Mouse (Mus musculus) megakaryocyte, adult 5-6 weeks (primary cell): ENCODE data around the gene Ptprg. TPM values are rescaled to one million over a fixed set of nuclear protein-coding genes. Genes with fewer than 3 reads are reported as not detected.

Experiments
- ATAC-seq: 2 replicates; pipeline ENCODE4 v1.8.0; 2016; ENCODE audit warnings: mild to moderate bottlenecking, inconsistent platforms; ENCODE audit not compliant: poor library complexity, severe bottlenecking
- total RNA-seq, 2 experiments: library from RNA; stranded (forward) in 1 of 2; stranded (reverse) in 1 of 2; fragments of 153-499, 151-499 nt in 1 of 2; fragments of 221-1000, 200-1000 nt in 1 of 2; gene quantifications; 2 replicates each; pipeline versions ENCODE4 v1.2.3 to v1.2.4; 2015 to 2017

Ptprg gene
- total RNA-seq, 2 experiments from 2014 or later = 0.07 TPM; not detected in 1

DNA sequence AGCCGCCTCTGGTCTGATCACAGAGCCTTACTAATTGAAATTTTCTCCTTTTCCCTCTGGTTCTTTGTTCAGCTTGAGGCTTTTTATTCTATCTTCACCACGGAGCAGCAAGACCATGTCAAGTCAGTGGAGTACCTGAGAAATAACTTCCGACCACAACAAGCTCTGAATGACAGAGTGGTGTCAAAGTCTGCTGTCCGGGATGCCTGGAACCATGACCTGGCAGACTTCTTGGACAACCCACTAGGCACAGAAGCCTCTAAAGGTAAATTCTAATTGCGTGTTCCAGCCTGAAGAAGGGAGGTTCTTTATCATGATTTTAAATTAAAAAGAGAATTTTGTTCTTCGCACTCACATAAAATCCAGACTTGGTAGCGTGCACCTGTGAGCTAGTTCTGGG is 568.6 kb downstream of the Ptprg start:
- no peak for ATAC-seq

DNA sequence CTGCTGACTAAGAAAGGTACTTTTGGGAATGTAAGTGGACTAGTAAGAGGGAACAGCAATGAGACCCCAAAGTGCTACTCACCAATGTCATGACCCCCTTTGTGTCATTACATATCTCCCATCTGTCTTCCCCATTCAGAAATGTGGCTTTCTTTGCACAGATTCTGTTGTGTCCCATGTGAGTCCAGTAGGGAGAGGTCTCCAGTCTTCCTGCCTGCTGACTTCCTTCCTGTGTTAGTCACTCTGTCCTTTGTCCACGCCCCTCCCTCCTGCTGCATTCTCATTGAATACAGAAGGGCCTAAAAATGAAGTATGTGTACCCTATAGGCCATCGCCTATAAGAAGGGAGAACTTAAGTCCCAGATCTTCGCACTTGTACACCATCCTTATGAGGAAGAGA is 571.4 kb downstream of the Ptprg start:
- ATAC-seq = no peak

DNA sequence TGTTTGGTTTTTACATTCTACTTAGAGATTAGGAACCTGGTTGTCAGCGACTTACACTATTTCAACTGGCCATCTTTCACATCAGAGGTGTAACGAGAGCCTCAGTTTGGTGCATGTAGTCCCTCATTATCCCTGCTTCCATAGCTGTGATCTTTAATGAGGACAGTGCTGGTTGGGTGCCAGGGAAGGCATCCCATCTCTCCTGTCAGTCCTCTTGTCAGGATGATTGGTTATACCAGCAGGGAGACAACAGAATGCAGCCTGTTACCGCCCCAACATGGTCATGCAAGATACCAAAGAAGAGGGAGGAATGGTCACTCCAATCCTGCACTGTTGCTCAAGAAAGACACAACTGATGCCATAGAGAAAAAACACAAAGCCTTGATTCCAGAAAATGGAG is 574.6 kb downstream of the Ptprg start:
- no peak for ATAC-seq

DNA sequence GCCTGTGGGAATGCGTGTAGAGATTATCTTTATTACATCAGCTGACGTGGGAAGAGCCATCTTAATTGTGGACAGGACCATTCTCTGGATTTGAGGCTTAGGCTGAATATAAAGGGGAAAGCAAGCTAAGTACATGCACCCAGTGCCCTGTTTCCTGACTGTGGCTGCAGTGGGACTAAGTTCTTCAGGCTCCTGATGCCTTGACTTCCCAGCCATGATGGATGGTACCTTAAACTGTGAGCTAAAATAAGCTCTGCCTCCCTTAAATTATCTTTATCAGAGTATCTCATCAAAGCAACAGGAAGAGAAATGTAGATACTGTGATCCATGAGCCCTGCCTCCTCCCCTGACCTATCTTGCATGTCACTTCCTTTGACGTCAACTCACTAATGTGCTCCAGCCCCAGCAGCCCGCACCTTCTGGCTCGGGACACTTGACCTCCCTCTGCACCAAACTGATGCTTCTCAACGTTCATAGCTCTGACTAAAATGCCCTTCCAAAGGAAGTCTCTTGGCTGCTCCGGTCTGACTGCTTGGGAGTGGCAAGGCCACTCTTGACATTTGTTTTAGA is 578.8 kb downstream of the Ptprg start:
- no peak for ATAC-seq

DNA sequence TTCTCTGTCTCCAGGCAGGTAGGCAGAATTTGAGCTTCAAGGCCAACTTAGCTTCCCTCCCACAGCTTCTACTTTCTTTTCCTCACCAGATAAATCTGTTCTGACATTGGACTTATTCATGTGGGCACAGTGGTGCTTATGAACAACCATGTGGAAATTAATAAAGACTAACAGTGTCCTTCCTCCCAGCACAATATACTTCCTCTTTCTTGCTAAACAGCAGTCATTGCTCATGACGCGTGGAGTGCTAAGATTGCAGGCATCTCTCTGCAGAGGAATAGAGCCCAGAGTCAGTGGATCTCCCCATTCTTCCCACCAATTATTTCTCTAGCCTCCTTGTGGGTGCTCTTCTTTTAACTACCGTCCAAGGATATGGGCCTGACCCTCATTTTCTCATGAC is 579.8 kb downstream of the Ptprg start:
- ATAC-seq = no peak

DNA sequence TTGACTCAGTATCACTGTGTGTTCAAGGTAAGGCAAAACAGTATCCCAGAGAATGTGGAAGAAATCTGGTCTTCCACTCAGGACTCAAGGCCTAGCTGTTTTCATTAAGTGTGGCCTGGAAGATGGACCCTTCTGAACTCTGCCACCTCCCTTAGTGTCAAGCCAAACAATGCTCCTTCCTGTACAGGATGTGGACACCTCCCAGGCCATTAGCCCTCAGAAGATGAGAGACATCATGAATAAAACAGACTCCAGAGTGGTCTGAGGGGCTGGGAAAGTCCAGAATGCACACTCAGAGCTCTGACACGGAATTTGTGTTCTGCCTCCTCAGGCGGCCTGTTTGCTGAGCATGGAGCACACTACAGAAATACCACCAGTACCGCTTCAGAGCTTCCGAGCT is 581.2 kb downstream of the Ptprg start:
- ATAC-seq = no peak

DNA sequence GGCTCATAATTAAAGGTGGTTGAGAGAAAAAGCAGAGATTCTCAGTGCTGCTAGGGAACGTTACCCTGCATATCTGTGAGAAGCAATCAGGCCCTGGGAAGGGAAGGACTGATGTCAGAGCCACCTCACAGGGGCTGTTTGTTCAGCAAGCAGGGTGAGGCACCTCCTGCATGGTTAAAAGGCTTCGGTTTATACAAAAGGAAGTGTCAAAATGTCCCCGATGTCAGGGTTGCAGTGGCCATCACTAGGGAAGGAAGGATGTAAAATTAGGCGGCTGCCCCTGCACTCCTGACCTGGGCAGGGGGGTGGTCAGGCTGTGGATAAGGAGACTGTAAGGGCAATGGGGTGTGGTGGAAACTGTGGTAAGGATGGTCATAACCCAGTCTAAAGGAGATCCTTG is 583.2 kb downstream of the Ptprg start:
- ATAC-seq = no peak

DNA sequence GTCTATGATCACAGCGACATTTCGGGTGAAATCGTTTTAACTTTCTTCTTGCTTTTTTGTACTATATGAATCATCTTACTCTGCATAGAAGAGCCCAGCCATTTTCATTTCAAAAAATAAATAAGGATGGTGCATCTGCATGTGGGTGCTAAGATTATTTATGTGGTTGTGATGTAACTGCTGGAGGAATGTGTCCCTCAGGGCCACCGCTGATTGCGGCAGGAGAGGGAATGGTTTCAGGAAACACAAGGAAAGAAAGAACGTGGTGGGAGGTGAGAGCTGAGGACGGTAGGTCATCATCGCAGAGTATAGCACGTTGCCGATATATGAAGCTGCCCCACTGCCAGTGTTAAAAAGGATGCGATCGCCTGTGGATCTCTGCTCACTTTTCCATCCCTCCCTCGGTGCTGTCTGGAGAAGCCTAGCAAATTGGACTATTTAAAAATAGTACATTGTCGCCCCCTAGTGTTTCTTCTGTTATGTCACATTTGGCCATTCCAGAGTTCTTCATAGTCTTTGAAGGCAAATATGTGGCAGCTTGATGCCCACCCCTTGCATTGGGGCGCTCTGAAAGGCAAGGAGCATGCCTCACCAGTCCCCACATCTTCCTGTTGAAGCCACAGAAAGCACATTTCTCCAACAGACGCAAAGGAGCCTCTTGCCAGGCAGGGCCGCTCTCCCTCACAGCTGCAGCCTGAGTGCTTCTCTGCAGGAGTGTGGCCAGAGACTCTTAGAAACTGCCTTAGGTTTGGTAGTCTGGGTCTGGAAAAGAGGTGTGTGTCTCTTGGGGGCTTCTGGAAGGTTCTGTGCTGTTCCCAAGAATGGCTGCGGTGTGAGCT is 586.5 kb downstream of the Ptprg start:
- ATAC-seq = no peak

DNA sequence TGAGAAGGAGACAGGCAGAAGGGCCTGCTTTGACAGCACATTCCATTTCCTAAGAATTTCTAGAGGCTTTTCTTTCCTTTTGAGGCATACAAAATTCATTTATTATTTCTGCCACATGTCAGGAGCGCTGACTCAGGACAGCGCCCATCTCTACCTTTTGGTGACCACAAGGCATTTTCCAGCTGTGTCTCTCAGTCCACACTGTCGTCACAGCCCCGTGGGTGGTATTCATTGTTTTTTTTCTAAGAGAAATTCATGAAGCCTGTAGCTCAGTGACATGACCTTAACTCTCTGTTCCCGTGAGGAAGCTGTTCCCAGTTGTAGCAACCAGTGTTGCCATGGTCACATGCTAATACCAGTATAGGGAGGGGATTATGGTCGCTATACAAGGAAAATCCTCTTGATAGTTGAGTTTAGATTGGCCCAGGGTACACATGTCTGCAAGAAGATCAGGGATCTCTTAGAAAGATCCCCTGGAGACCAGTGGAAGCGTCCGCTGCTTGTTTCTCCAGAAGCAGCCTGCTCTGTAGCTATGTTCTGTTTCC is 590.7 kb downstream of the Ptprg start:
- ATAC-seq = no peak

DNA sequence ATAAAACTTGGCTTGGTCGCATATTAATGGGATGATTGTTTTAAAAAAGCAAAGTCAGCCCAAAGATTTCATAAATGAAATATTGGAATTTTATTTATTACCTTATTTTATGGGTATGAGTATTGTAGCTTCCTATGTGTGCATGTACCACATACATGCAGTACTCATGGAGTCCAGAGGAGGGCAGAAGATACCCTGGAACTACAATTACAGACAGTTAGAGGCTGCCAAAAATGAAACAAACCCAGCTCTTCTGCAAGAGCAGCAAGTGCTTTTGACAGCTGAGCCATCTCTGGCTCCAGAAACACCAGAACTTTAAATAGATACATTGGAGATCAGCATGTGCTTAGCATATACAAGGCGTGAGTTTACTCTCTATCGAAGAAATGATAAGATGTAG is 592.6 kb downstream of the Ptprg start:
- no peak for ATAC-seq

DNA sequence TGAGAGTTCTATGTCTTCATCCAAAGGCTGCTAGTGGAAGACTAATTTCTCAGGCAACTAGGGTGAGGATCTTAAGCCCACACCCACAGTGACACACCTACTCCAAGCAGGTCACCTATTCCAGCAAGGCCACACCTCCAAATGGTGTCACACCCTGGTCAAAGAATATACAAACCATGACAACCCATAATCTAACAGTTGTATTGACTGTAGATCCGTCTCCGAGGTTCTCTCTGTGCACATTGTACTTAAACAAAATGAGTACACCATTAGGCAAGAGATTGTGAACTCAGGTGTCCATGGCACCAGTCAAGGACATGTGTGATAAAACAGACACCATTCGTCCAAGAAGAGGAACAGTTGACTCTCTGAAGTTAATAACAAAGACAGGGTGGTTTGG is 596.2 kb downstream of the Ptprg start:
- ATAC-seq = no peak

DNA sequence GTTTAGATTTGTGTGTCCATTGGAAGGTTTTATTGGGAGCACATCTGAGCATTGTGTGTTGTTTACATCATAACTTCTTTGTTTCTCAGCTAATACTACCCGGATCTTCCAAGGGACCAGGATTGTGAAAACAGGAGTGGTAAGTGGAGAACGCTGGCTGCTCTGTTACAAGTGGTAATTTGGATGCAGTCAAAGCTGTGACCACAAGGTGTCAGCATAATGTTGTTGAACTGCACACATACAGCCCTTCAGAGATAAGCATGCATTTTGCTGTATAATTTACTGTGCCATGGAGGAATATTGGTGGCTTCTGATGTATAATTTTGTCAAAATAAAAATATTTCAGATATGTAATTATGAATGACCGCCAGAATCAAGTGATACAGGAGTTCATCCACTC is 598.6 kb downstream of the Ptprg start:
- no peak for ATAC-seq

DNA sequence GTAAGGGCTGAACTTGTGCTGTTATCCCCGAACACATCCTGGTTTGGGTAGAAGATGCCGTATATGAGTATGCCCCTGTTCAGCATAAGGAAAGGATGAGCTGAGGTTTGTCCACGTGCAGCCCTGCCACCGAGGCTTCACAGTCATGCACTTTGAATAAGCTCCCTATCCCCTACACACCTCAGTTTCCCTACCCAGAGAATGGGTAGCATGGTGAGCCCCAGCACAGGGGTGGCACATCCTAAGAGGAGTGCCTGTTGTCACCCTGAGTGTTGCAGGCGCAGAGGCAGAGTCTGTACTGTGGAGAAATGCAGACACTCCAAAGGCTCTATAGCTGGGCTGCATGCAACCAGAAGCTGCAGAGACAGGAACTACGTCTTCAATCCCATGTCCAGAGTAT is 599.4 kb downstream of the Ptprg start:
- ATAC-seq = no peak

DNA sequence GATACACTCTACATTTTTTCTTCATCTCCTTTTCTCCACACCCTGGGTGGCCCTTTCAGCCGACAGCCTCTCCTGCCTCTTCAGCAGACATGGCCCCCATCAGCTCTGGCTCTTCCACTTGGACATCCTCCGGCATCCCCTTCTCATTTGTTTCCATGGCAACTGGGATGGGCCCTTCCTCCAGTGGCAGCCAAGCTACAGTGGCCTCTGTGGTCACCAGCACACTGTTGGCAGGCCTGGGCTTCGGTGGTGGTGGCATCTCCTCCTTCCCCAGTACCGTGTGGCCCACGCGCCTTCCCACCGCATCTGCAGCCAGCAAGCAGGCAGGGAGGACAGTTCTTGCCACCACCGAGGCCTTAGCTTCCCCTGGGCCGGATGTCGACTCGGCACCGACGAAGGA is 600.3 kb downstream of the Ptprg start:
- no peak for ATAC-seq

DNA sequence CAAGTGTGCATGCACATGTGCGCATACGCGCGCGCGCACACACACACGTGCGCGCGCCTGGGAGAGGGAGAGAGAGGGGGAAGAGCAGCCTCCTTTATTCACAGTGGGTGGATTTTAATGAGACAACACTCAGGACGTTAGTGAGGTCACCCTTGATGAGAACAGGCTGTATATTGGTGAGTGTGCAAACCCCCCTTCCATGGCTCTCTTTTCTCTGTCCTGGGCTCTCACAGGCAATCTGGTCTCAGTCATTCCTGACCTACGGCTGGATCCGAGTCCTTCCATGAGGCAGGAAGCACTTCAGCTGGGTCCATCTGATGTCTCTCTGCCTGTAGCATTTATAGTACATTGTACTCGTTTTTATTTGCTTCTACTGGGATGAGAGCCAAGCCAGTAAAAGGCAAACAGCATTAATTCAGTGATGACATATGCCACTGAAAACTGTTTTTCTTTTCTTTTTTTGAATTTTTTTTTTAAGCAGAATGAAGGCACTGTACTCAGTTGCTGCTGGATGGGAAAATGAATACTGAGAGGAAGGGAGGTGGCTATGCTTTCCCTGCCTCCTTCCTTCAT is 608.5 kb downstream of the Ptprg start:
- no peak for ATAC-seq

DNA sequence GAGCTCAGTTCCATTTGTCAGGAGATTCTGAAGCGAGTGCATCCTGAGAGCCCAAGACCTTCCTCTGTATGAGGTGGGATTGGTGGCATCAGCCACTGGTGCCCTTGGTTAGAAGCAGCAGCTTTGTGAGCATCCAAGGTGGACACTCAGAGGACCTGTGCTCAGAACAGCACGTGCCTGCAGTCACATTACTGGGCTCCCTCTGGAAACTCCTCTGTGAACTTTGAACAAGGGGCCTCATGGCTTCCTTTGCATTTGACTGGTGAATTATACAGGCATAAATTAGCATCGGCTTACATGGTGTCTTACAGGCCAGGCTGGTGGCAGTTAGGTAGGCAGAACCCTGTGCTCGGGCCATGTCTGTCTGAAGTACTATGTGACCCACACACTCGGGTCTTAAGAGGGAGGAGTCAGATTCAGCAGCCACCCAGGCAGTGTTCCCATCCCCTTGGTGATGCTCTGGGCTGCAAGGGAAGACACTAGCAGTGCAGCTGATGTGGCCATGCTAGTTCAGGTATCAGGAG is 609.1 kb downstream of the Ptprg start:
- ATAC-seq = no peak

DNA sequence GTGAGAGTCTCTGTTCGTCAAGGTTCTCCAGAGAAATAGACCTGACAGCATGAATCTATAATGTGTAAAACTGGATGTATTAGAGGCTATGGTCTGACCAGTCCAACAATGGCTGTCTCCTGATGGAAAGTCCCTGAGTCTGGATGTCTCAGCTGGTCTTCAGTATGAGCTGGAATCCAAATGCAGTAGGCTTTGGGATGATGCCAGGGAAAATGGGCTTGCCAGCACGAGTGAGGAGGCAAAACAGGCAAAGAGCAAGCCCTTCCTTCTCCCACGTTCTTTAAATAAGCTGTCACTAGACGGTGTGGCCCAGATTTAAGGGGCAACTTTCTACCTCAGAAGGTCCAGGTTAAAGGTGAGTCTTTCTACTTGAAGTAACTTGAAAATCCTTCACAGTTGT is 609.9 kb downstream of the Ptprg start:
- ATAC-seq = no peak

DNA sequence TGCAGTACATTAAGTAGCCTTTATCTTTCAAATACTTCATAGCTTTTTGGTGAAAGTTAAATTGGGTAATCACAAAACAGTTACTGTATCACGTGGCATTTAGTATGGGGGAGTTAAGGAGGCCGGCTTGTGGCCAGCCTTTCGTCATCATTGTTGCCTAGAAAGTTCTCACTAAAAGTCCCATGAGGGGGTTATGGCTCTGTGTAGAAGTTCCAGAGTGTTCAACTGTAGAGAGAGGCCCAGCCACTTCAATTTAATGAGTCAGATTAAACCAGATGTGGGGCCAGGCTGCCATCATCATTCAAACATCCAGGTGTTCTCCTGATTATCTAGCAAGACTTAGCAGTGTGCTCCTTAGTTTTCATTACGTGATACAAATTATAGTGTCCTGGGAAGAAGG is 613.9 kb downstream of the Ptprg start:
- ATAC-seq = no peak

DNA sequence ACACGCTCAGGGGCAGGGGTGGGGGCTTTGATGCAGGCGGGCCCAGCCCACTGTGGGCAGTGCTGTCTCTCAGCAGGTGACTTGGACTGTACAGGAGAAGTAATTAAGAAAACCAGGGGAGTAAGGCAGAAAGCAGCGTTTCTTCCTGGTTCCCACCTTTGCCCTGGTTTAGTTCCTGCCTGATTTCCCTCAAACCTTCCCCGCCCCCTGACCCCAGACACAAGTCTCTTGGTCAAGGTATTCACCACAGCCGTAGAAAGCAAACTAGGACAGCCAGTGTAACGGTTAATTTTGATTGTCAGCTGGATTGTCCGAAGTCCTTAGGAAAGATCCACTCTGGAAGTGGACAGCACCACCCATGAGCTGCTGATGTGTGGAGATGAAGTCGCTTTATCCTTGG is 614.3 kb downstream of the Ptprg start:
- no peak for ATAC-seq

DNA sequence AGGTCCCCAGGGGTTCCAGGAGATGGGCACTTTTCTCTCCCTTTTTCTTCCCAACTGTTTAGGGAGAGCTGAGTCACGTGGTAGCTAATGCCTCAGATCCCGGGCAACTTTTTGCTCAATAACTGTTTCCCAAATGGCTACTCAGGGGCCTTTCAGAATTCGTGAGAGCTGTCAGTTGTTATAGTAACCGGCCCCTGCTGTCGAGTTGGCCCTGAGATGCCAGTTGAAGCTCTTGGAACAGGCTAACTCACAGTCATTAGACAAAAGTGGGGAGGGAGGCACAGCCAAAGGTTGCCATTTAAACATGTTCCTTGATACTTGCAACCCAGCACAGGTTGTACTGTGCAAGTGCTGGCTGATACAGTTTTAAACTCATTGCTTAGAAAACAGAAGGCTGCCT is 624.1 kb downstream of the Ptprg start:
- ATAC-seq = no peak

DNA sequence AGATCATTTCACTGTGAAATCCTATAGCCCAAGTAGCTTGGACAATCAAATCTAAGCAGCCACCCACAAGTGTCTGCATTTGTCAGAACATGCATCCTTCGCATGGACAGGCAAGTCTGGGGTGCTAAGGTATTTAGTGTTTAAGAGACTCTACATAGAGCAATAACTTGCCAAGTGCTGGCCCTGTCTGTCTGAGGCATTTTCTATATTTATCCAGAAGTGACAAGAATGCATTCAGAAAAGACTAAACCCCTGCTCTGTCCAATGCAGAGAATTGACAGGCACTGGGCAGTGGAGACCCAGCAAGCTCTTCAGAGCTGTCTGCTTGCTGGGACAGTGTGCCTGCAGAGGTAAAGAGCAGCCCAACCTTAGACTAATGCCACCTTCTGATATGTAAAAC is 625.3 kb downstream of the Ptprg start:
- ATAC-seq = no peak

DNA sequence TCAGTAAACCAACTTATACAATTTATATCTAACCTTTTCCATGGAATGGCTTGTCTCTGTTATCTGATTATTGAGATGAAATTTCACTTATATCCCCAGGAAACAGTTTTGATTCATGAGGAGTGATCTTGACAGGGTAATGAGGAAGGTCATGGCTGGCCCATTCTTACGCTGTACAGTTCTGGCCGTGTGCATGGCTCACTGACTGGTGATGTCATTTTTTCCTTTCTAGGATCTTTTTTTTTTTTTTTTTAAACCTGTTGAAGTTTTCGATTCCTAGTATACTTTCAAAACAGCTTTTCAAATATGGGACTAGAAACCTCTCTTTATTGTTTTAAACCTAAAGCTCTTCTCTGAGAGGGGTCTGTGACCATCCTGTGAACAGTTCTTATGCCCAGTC is 626.8 kb downstream of the Ptprg start:
- ATAC-seq = no peak
